Mouse (Mus musculus): ENCODE measurements around the gene Cd2bp2.

- TF ChIP-seq CTCF (IDR thresholded peaks at IDR 0.05; ENCODE audit: borderline replicate concordance, insufficient read depth, low read length) (no peak), POLR2A (IDR thresholded peaks at IDR 0.05; ENCODE audit: low read depth, low read length) (no peak)
Observed at GRCm38 (mm10) chr7:127218670-127219069, 22.8 kb upstream of the Cd2bp2 start.
